Mouse (Mus musculus) lung, adult 18-20 months (tissue): ENCODE data around the gene Cars2.
"Not testable (repeated sequence)": the region's sequence is repeated elsewhere in the genome, so short reads cannot be mapped to it uniquely, and the experiment has no call there.

Experiments
- DNase-seq, 2 experiments: peaks; one replicate each; pipeline ENCODE4 v3.0.0; 2022; ENCODE audit warnings: mixed read lengths in 2 of 2

The Cars2 gene

DNA sequence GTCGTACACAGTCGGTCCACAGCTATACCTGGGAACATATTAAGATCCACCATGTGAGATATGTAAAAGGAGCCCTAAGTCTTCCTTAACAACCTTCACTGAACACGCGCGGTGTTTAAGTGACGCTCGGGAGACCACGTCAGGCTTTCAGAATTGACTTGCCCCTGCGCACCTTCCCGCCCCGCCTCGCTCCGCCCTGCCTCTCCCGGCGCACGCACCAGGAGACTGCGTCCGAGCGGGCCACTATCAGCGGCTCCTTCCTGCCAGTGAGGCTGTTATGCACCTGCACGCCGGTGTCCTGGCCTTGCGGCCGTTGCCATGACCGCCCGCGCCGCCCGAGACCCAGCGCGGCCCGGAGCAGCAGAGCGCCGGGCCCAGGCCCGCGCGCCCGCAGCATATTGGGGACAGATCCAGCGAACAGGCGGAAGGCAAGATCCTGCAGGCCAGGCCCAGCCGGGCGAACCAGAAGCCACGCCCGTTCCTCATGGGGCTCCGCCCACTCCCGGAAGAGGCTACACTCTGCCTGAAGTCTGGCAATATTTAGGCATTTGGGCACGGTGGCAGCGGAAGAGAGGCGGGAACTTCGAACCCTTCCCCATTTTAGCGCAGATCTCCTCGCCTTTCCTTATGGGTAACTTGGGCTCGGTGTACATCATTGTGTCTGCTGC lies at the start of gene Cars2:
Gene Cars2 (minus strand): TSS at position 503 of the 668 bp plus-strand sequence.
- peak; percentile 96 for DNase-seq

- no peak for DNase-seq
These were observed 42.8 kb upstream of the Cars2 start for GRCm38 (mm10) chr8:11593222-11593884.

- no peak for DNase-seq
These were observed 41.7 kb upstream of the Cars2 start for GRCm38 (mm10) chr8:11592296-11592695.

DNA sequence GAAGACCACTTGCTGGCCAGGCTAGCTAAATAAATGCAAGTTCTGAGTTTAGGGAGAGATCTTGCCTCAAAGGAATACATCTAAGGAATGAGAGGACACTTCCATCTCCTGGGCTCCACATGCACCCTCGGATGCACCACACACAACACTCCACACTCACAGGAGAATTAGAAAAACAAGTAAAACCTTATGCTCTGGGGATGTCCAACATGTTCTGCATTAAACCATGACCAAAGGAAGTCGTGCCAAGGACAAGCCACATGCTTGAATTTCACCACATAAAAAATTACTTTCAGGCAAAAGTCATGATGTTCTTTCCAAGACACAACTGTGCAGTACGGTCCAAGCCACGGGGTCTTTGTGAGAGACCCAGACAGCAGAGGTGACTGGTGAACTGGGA lies 41.3 kb upstream of the Cars2 start:
- DNase-seq: no peak

DNA sequence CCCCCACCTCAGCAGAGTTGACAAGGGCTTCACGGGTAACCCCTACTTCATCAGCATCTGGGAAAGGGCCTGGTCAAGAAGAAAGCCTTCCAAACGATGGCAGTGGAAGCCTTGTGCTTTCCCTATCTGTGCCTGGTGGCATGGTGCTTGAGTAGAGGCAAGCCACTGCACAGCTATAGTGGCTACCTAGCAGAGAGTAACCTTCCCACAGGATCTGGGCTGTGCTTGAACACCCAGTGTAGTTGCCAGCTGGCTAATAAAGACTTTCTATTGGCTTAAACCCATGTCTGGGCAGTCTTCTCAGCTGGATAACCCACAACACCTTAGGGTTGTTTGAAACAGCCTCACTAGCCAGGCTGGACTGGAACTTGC lies 35.8 kb upstream of the Cars2 start:
- no peak for DNase-seq

DNA sequence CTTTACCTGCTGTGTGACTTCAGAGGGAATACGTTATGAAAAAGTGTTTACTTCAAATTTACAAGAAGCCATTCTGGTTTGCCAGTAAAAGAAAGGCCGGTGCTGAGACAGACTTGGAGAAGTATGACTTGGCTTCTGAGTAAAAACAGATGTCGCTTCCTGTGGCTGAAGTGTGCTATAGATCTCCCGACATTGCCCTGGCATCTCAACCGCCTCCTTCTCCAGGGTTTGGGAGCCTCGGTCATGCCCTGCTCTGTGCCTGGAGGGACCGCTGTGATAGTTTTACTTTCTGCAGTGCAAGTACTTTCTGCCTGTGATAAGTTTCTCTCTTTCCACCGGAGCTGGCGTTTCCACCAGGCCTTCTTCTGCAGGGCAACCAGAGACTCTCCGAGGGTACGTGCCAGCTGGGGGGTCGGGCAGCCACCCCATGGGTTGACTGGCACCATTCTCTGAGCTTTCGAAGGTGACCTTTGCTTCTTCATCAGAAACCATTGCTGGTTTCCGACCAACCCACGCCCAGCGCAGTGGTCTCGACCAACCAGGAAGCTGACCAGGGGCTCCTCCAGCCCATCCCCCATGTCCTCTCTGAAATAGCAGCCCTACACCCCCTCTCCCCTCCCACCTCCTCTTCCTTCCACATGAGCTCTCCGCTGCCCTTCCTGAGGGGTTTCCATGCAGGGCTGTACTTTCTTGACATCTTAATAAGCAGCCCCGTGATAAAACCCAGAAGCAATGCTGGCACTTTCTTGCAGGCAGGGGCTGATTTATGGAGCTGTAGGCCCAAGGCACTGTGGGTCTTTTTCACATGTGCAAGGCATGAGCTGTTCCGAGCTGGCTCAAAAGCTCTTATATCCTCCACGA lies 35.2 kb upstream of the Cars2 start:
- DNase-seq: no peak

DNA sequence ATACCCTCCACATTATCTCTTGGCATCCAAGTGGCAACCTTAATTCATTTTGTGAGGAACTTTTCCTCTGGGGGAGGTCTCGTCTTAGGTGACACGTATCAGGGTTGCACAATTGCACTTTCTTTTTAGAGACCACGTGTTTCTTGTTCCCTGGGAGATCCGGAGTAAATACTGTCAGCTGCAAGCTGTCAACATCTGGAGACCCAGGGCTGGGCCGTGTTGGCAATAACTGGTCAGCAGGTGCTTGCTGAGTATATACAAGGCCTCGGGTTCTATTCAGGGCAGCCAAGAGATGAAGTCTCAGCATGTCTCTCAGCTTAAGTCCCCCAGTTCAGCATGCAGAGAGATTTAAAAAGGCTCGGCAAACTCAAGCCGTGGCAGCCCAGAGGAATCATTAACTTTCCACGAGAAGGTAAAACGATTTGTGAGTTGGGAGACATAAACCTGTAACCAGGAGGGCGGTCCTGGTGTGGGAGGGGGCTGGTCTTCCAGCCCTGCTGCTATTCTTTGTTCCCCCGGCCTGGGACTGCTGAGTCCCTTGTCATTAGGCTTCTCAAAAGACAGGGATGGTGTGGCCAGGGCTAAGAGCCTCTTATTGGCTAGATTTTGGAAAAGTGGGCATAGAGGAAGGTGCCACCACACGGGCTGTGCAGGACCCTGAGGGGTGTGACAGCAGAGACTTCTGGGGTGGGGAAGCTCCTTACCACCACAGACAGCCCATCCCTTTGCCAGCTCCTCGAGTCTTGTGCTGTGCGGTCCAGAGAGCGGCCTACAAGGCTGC lies 25.2 kb upstream of the Cars2 start:
- DNase-seq: peak; percentile 26 to 48

GRCm38 (mm10) chr8:11574911-11575603 lies 24.5 kb upstream of the Cars2 start:
- no peak for DNase-seq

DNA sequence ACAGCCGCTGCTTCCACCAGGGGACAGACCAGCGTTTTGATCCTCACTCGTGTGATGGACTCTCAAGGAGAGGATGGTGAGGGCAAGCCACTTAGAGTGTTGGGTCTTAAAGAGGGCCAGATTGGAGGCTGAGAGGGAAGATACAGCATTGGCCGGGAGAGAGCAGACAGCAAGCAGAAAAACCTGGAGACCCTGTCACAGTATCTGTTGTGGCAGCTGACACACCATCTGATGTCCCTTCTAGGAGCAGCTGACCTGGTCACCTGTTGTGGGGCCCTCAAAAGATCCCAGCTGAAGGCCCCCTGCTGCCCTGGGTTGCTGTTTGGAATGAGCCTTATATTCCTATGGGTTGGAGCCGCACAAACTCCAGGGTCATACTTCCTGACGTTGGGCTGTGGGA lies 21.8 kb upstream of the Cars2 start:
- DNase-seq: no peak

- no peak for DNase-seq
These were observed 21.4 kb upstream of the Cars2 start for GRCm38 (mm10) chr8:11571950-11572349.

DNA sequence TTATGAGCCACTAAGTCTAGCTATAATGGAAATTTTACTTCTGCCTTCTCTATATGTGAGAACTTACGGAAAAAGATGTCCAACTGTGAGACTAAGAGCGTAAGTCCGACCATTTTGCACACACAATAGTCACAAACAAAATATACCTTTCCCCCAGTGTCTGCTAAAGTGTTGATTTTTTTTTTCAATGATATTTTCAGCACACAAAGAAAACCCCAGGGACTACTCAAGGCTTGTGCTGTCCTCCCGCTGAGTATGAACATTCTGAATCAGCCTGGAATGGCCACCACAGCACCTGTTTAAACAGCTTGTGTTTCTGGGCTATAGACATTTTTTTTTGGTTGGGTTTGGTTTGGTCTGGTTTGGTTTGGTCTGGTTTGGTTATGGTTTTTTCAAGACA lies 20.2 kb upstream of the Cars2 start:
- DNase-seq: no peak

DNA sequence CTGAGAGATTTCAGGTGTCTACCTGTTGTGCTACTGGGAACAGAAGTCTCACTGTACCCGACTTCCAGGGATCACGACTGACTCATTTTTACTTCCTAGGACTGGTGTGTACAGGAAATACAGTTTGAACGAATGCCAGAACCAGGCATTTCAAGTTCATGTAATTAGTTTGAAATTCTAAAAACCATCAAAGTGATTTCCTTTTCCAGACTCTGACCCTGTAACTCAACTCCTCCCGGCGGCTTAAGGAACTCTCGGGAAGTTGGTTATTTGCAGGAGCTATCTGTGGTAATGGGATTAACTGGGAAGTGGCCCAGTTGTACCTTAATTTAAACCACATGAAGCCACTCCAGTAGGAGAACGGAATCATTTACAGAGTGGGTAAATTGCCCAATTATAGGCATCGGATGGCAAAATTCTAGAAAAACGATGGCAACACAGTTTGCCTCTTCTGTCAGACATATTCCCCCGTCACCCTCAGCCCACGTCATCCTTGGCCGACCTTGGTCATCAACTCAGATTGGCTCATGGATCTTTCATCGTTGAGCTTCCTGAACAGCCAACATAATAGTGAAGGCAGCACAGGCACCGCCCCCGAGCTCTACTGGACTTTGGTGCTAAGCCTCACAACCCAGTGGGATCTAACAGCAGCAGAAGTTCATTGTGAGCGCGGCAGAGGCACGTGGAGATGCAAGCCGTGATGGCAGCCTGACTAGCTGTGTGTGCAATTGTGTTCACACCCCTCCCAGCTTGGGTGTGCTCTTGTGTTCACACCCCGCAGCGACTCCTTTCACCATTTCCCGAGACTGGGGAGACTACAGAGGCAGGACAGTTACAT lies 18.9 kb upstream of the Cars2 start:
- DNase-seq: no peak

- DNase-seq: not testable (repeated sequence)
These were observed 17.6 kb upstream of the Cars2 start for GRCm38 (mm10) chr8:11568193-11568592.

DNA sequence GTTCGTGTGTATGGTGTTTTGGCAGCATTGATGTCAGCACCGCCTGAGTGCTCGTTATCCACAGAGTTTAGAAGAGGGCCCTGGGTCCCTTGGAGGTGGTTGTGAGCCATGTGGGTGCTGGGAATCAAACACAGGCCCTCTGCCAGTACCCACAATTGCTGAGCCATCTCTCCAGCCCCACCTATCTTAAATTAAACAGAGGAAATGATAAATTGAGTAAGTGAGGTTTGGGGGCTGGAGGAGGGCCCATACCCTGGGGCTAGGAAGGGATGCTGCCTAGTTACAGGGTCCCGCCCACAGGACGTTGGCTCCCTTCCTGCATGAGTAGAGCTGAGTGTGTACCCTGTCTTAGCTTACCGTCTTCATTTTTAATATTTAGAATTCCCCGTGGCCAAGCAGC lies 14.1 kb upstream of the Cars2 start:
- DNase-seq: no peak

GRCm38 (mm10) chr8:11564236-11564635 lies 13.7 kb upstream of the Cars2 start:
- no peak for DNase-seq

DNA sequence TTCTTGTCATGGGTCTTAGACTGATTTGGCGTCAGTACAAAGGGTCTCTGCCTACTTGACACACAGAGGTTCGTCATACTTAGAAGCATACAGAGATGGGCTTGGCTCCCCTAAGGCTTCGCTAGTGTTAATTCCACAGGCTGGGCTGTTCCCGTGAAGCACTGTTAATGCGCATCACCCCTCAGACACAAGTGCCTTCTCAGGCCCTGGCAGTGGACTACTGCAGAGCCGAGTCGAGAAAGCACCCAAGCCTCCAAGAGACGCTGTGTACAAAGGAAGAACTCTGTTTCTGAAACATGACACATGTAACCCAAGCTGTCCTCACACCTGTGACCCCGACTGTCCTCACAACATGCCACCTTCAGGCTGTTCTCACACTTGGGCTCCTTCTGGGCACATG lies 9.6 kb upstream of the Cars2 start:
- DNase-seq: no peak

GRCm38 (mm10) chr8:11559511-11559910 lies 8.9 kb upstream of the Cars2 start:
- DNase-seq: no peak

- DNase-seq: peak; percentile 98 to 99
These were observed 7.4 kb upstream of the Cars2 start for GRCm38 (mm10) chr8:11557768-11558629.

DNA sequence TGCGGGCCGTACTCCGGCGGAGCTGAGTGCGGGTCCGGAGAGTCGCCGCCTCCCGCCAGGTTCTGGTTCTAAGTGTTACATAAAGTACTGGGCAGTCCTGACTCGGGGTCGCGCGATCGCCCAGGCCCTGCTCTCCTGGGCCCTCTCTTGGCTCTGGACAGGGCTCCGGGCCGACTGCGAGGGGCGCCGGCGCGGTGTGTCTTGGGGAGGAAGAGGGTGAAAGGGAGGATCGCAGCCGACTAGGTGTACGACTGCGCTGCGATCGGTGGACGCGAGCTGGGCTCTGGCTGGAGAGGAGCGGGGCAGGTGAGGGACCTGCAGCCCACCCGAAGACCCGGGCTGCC lies 6.8 kb upstream of the Cars2 start:
- DNase-seq: peak in 1 of 2 experiments; percentile 50

DNA sequence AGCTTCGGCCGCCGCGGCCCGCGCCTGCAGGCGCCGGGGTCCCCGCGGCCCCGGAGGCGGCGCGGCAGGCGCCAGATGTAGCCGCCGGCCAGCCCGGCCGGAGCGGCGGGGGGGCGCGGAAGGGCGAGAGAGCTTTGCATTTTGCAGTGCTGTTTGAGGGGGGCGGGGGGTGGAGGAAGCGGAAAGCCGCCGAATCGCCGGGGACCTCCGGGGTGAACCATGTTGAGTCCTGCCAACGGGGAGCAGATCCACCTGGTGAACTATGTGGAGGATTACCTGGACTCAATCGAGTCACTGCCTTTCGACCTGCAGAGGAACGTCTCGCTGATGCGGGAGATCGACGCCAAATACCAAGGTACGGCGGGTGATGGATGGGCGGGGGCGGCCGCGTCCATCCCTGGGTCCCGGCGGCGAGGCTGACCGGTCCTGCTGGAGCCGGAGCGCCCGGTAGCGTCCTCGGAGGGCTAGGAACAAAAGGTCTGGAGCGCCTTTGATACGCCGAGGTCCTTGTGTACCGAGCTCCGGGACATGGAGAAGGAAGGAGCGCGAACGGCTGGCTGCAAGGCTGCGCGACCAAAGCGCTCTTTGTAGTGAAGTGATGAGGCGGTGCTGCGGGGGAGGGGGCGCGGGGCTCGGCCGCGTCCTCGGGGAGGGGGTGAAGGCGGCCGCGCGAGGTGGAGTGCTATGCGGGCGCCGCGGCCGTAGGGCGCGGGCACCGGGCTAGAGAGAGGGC lies 6.3 kb upstream of the Cars2 start:
- peak; percentile 31 to 33 for DNase-seq
